Mouse (Mus musculus): ENCODE measurements around the gene 1700028P14Rik.

- TF ChIP-seq EP300 (IDR thresholded peaks at IDR 0.05; ENCODE audit: low read depth), result no peak
- TF ChIP-seq CTCF (IDR thresholded peaks at IDR 0.05; ENCODE audit: low read depth), result no peak
These were observed 109.9 kb downstream of the 1700028P14Rik start for GRCm38 (mm10) chr19:23542759-23543158.
